Mouse (Mus musculus): Measurements from ENCODE around the gene Mboat2. TPM values are rescaled to one million over a fixed set of nuclear protein-coding genes. Genes with fewer than 3 reads are reported as not detected.

Mboat2 gene
- polyA plus RNA-seq, 1 experiment, result 24.0 TPM

DNA sequence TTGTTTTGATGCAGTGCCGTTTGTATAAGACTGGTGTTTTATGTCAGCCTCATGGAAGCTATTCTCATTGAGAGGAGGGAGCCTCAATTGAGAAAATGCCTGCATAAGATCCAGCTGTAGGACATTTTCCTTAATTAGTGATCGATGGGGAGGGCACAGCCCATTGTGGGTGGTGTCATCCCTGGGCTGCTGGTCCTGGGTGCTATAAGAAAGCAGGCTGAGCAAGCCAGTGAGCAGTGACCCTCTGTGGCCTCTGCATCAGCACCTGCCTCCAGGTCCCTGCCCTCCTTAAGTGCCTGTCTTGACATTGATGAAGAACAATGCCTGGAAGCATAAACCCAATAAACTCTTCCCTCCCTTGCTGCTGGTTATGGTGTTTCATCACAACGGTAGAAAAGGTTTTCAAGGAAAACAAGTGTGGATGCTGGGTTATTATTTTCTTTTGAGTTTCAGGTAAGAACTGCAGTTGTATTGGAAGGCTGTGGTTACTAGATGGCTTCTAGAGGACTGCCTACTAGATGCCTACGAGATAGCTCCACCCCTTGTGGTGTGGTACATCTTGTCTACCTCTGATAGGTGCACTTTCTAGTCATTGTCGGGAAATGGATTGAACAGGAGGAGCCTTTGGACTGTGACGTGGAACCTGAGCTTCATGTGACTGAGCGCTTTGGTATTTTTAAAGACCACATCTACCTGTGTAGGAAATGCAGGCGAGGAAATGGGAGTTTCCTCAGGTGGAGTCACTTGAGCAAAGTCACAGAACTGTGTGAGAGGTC lies 60.2 kb downstream of the Mboat2 start:
- Histone ChIP-seq H3K4me3 (replicated peaks; ENCODE audit: insufficient read depth, low read depth, low read length) (no peak overlapping the region), H3K27ac (ENCODE audit: insufficient read depth, low read length) (no peak overlapping the region), H3K27me3 (ENCODE audit: control insufficient read depth, insufficient read depth, low read length) (no peaks in the 10 kb centered on the region), H3K4me1 (ENCODE audit: control insufficient read depth, insufficient read depth, low read length) (peaks cover 9% of the 10 kb centered on the region; the same call in 1 of the 2 replicates)
- WGBS, result 96% methylated on average over 8 of the region's 8 CpGs
- TF ChIP-seq POLR2A (IDR thresholded peaks at IDR 0.05; ENCODE audit: borderline replicate concordance, insufficient read depth, low read length) (no peak), CTCF (IDR thresholded peaks at IDR 0.05; ENCODE audit: borderline replicate concordance, insufficient read depth, low read depth, low read length) (no peak)
- no peak for DNase-seq

DNA sequence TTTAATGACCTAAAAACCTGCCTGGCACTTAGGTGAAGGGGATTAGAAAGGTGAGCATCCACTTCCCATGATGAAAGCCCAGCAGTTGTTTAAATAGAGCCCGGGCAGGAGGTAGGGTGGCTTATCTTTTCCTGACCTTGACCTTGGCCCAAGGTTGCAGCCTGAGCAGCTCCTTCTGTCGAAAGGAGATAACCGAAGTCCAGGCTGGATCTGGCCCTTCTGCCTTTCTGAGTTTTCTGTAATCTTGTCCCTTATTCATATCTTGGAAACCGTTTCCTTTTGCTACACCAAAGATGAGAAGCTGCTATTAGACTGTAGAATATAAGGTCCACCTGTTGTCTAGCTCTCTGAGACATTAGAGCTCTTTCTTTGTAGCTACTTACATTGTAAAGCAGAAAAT lies 61.9 kb downstream of the Mboat2 start:
- Histone ChIP-seq H3K4me3 (replicated peaks; ENCODE audit: insufficient read depth, low read depth, low read length) (no peak overlapping the region), H3K27ac (ENCODE audit: insufficient read depth, low read length) (no peak overlapping the region), H3K4me1 (ENCODE audit: control insufficient read depth, insufficient read depth, low read length) (peaks cover 9% of the 10 kb centered on the region; the same call in 1 of the 2 replicates), H3K27me3 (ENCODE audit: control insufficient read depth, insufficient read depth, low read length) (no peaks in the 10 kb centered on the region)
- DNase-seq, result no peak
- 95% methylated on average over 4 of the region's 4 CpGs for WGBS
- TF ChIP-seq POLR2A (IDR thresholded peaks at IDR 0.05; ENCODE audit: borderline replicate concordance, insufficient read depth, low read length) (no peak), CTCF (IDR thresholded peaks at IDR 0.05; ENCODE audit: borderline replicate concordance, insufficient read depth, low read depth, low read length) (no peak)

DNA sequence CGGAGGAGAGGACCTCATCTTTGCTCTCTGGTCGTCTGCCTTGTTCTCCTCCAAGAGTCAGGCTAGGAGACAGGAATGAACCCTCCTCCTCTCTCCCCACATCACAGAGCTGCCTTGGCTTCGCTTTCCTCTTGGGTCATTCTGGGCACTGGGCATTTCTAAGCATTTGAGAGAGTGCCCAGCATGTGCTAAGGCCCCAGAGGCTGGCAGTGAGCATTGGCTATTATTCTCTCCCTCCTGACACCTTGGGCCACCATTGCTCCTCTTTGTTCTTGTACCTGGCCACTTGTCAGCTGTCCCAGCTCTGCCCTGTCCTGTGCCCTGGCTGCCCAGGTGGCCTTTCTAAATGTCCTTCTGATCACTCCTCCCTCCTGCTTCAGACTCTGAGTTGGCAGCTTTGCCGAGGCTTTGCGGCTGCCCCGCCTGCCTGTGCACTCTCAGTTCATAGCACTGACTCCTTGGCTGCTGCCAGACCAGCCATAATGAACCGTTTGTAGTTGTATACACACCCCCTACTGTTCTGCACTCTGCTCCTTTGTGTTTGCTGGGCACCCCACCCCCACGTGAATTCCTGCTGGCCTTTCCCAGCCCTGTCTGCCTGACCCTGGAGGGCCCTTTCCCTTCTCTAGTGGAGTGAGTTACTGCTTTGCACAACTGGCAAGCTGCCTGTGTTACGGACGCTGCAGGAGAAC lies 63.2 kb downstream of the Mboat2 start:
- WGBS, result 22% methylated on average over 10 of the region's 10 CpGs
- DNase-seq, result peak; percentile 44 to 57

DNA sequence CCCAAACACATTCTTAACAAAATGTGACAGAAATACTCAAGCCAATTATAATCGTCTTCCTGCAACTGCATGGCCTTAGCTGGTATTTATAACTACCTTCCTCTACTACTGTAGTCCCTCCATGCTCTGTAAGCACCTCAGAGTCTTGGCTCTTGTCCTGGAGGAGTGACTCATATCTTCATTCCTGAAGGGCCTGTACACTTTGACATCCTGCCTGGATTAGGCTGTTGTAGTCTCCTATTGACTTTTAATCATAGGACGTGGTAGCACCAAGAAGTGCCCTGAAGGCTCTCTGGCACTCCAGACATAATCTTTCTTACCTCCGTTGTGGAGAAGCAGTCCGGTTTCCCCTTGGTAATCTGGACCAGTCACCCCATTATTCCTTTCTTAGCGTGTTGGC lies 64.7 kb downstream of the Mboat2 start:
- Histone ChIP-seq H3K27me3 (ENCODE audit: control insufficient read depth, insufficient read depth, low read length) (no peaks in the 10 kb centered on the region), H3K4me1 (ENCODE audit: control insufficient read depth, insufficient read depth, low read length) (peaks cover 9% of the 10 kb centered on the region; the same call in 1 of the 2 replicates), H3K4me3 (replicated peaks; ENCODE audit: insufficient read depth, low read depth, low read length) (no peak overlapping the region), H3K27ac (ENCODE audit: insufficient read depth, low read length) (no peak overlapping the region)
- WGBS, result 65% methylated on average over 5 of the region's 5 CpGs
- peak in 1 of 2 experiments; percentile 47 for DNase-seq
- TF ChIP-seq CTCF (IDR thresholded peaks at IDR 0.05; ENCODE audit: borderline replicate concordance, insufficient read depth, low read depth, low read length), result no peak
- no peak for TF ChIP-seq POLR2A (IDR thresholded peaks at IDR 0.05; ENCODE audit: borderline replicate concordance, insufficient read depth, low read length)

More for the DNA sequence above, 63.2 kb downstream of the Mboat2 start:
- Histone ChIP-seq H3K4me1 (ENCODE audit: control insufficient read depth, insufficient read depth, low read length) (peaks cover 9% of the 10 kb centered on the region; the same call in 1 of the 2 replicates), H3K27me3 (ENCODE audit: control insufficient read depth, insufficient read depth, low read length) (no peaks in the 10 kb centered on the region), H3K4me3 (replicated peaks; ENCODE audit: insufficient read depth, low read depth, low read length) (no peak overlapping the region), H3K27ac (ENCODE audit: insufficient read depth, low read length) (0 out of 2 replicates have a peak overlapping the region, but pooled peaks have one; percentile 38)
- no peak for TF ChIP-seq POLR2A (IDR thresholded peaks at IDR 0.05; ENCODE audit: borderline replicate concordance, insufficient read depth, low read length)
- no peak for TF ChIP-seq CTCF (IDR thresholded peaks at IDR 0.05; ENCODE audit: borderline replicate concordance, insufficient read depth, low read depth, low read length)

DNA sequence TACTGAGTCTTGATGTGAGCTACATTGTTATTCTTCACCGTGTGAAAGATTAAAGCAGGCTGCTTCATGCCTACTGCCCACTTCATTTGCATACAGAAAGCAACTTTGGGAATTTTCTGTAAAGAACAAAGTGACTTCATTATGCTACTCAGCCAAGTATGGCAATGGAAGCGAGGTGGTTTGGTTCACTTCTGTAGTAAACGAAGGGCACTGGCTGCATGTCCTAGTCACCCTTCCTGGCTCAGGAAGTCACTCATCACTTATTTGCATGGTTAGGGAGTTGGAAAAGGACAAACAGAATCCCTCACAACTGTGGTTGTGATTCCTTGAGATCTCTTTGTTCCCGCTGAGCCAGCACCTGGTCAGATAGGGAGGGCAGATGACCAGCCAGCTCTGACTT lies 66.7 kb downstream of the Mboat2 start:
- Histone ChIP-seq H3K27ac (ENCODE audit: insufficient read depth, low read length) (no peak overlapping the region), H3K27me3 (ENCODE audit: control insufficient read depth, insufficient read depth, low read length) (no peaks in the 10 kb centered on the region), H3K4me3 (replicated peaks; ENCODE audit: insufficient read depth, low read depth, low read length) (no peak overlapping the region), H3K4me1 (ENCODE audit: control insufficient read depth, insufficient read depth, low read length) (peaks cover 9% of the 10 kb centered on the region; the same call in 1 of the 2 replicates)
- DNase-seq, result no peak
- WGBS, result 73% methylated on average over 4 of the region's 4 CpGs
- TF ChIP-seq CTCF (IDR thresholded peaks at IDR 0.05; ENCODE audit: borderline replicate concordance, insufficient read depth, low read depth, low read length) (no peak), POLR2A (IDR thresholded peaks at IDR 0.05; ENCODE audit: borderline replicate concordance, insufficient read depth, low read length) (no peak)

DNA sequence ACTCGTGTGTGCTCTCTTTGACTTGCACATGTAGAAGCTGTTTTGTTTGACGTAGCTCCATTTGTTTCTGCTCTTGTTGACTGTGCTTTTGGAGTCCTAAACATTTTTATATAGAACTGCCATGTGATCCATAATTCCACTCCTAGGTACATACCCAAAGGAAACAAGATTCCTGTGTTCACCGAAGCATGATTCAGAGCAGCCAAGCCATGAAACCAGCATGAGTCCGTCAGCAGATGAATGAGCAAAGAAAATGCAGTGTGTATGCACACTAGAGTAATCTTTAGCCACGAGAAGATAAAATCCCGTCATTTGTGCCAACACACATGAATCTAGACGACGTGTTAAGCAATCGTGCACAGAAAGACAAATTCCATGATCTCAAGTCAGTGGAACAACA lies 67.5 kb downstream of the Mboat2 start:
- WGBS, result 38% methylated on average over 9 of the region's 9 CpGs
- no peak overlapping the region for H3K27ac ChIP-seq (ENCODE audit: insufficient read depth, low read length)

DNA sequence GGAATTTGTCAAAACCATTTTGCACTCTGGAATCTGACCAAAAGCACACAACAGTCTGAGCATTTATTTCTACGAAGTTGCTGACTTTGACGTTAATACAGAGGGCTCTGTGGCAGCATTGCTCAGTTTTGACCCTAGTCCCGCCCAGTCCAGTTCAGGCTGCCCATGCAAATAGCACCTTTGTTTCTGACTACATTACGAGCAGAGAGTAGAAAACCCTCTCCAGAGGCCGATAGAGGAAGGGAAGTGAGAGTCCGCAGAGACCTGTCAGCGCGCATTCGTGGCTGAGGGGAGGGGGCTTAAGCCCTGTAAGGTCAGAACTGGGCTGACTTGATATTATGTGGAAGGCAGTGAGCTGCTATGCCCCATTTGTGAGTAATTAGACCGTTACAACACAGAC lies 69.0 kb downstream of the Mboat2 start:
- no peak for TF ChIP-seq CTCF (IDR thresholded peaks at IDR 0.05; ENCODE audit: borderline replicate concordance, insufficient read depth, low read depth, low read length)
- no peak for TF ChIP-seq POLR2A (IDR thresholded peaks at IDR 0.05; ENCODE audit: borderline replicate concordance, insufficient read depth, low read length)
- Histone ChIP-seq H3K4me3 (replicated peaks; ENCODE audit: insufficient read depth, low read depth, low read length) (no peak overlapping the region), H3K27ac (ENCODE audit: insufficient read depth, low read length) (no peak overlapping the region), H3K4me1 (ENCODE audit: control insufficient read depth, insufficient read depth, low read length) (no peaks in the 10 kb centered on the region; the same call in 1 of the 2 replicates), H3K27me3 (ENCODE audit: control insufficient read depth, insufficient read depth, low read length) (no peaks in the 10 kb centered on the region)
- no peak for DNase-seq
- WGBS, result 92% methylated on average over 10 of the region's 10 CpGs

More for the DNA sequence above, 67.5 kb downstream of the Mboat2 start:
- Histone ChIP-seq H3K27me3 (ENCODE audit: control insufficient read depth, insufficient read depth, low read length) (no peaks in the 10 kb centered on the region), H3K4me1 (ENCODE audit: control insufficient read depth, insufficient read depth, low read length) (peaks cover 9% of the 10 kb centered on the region; the same call in 1 of the 2 replicates), H3K4me3 (replicated peaks; ENCODE audit: insufficient read depth, low read depth, low read length) (no peak overlapping the region)
- TF ChIP-seq CTCF (IDR thresholded peaks at IDR 0.05; ENCODE audit: borderline replicate concordance, insufficient read depth, low read depth, low read length) (no peak), POLR2A (IDR thresholded peaks at IDR 0.05; ENCODE audit: borderline replicate concordance, insufficient read depth, low read length) (no peak)
- no peak for DNase-seq

Measured in cerebellum, adult 2 months (tissue).